Mouse (Mus musculus): Measurements from ENCODE around the gene Frem1.
A peak's percentile ranks its signal among the peaks of the same experiment; 100 is the strongest.

The Frem1 gene

GRCm38 (mm10) chr4:83031591-83031990 is 20.5 kb downstream of the Frem1 start:
- DNase-seq (ENCODE audit: low read depth, low spot score) = no peak

GRCm38 (mm10) chr4:83030097-83030496 is 22.0 kb downstream of the Frem1 start:
- no peak for DNase-seq (ENCODE audit: low read depth, low spot score)

GRCm38 (mm10) chr4:83020759-83021555 is 31.2 kb downstream of the Frem1 start:
- DNase-seq (ENCODE audit: low read depth, low spot score) = no peak

- DNase-seq (ENCODE audit: low read depth, low spot score) = no peak
Observed at GRCm38 (mm10) chr4:83018111-83019105, 33.7 kb downstream of the Frem1 start.

- no peak for DNase-seq (ENCODE audit: low read depth, low spot score)
Observed at GRCm38 (mm10) chr4:83014538-83014937, 37.6 kb downstream of the Frem1 start.

GRCm38 (mm10) chr4:83004086-83004485 is 48.1 kb downstream of the Frem1 start:
- DNase-seq (ENCODE audit: low read depth, low spot score) = no peak

GRCm38 (mm10) chr4:82992042-82992441 is 60.1 kb downstream of the Frem1 start:
- DNase-seq (ENCODE audit: low read depth, low spot score) = no peak

- no peak for DNase-seq (ENCODE audit: low read depth, low spot score)
Observed at GRCm38 (mm10) chr4:82990973-82991695, 61.0 kb downstream of the Frem1 start.

GRCm38 (mm10) chr4:82972381-82972780 is 79.8 kb downstream of the Frem1 start:
- DNase-seq (ENCODE audit: low read depth, low spot score) = no peak

- no peak for DNase-seq (ENCODE audit: low read depth, low spot score)
Observed at GRCm38 (mm10) chr4:82970901-82971648, 81.1 kb downstream of the Frem1 start.

- DNase-seq (ENCODE audit: low read depth, low spot score) = no peak
Observed at GRCm38 (mm10) chr4:82961024-82961423, 91.1 kb downstream of the Frem1 start.

- DNase-seq (ENCODE audit: low read depth, low spot score) = no peak
Observed at GRCm38 (mm10) chr4:82957827-82958538, 94.2 kb downstream of the Frem1 start.

- DNase-seq (ENCODE audit: low read depth, low spot score) = no peak
Observed at GRCm38 (mm10) chr4:82953992-82954391, 98.1 kb downstream of the Frem1 start.

- no peak for DNase-seq (ENCODE audit: low read depth, low spot score)
Observed at GRCm38 (mm10) chr4:82949511-82949910, 102.6 kb downstream of the Frem1 start.

GRCm38 (mm10) chr4:82946721-82947120 is 105.4 kb downstream of the Frem1 start:
- no peak for DNase-seq (ENCODE audit: low read depth, low spot score)

GRCm38 (mm10) chr4:82946276-82946612 is 105.9 kb downstream of the Frem1 start:
- peak; percentile 32 for DNase-seq (ENCODE audit: low read depth, low spot score)

- no peak for DNase-seq (ENCODE audit: low read depth, low spot score)
Observed at GRCm38 (mm10) chr4:82945572-82946275, 106.4 kb downstream of the Frem1 start.

GRCm38 (mm10) chr4:82940680-82941079 is 111.5 kb downstream of the Frem1 start:
- no peak for DNase-seq (ENCODE audit: low read depth, low spot score)

GRCm38 (mm10) chr4:82940248-82940647 is 111.9 kb downstream of the Frem1 start:
- no peak for DNase-seq (ENCODE audit: low read depth, low spot score)

GRCm38 (mm10) chr4:82934308-82934707 is 117.8 kb downstream of the Frem1 start:
- peak; percentile 57 for DNase-seq (ENCODE audit: low read depth, low spot score)
